Mouse (Mus musculus) inflammation-experienced regulatory T-cells, adult 6 months (primary cell): Measurements from ENCODE around the gene Lama2. TPM values are rescaled to one million over a fixed set of nuclear protein-coding genes. Genes with fewer than 3 reads are reported as not detected.

Experiments used
- ATAC-seq: one replicate; pipeline ENCODE4 v1.8.0; 2017
- polyA plus RNA-seq, 3 experiments: library from polyadenylated mRNA; unstranded; fragments of 100-300 nt; shearing (Covaris generic); gene quantifications; one replicate each; pipeline ENCODE4 v1.2.1; 2017

Gene Lama2
- polyA plus RNA-seq: under 1 TPM in 1 of 3 experiments, not detected in 2; 0.11 TPM

GRCm38 (mm10) chr10:27619658-27620057 is at the start of gene Lama2:
Gene Lama2, minus strand, starts transcription at chr10:27619758.
- no peak for ATAC-seq

- no peak for ATAC-seq
These were observed 44.8 kb upstream of the Lama2 start for GRCm38 (mm10) chr10:27664391-27664790.

GRCm38 (mm10) chr10:27663396-27663795 is 43.8 kb upstream of the Lama2 start:
- ATAC-seq: no peak

GRCm38 (mm10) chr10:27654164-27654563 is 34.6 kb upstream of the Lama2 start:
- ATAC-seq: no peak

- no peak for ATAC-seq
These were observed 33.3 kb upstream of the Lama2 start for GRCm38 (mm10) chr10:27652694-27653335.

GRCm38 (mm10) chr10:27635721-27636120 is 16.2 kb upstream of the Lama2 start:
- ATAC-seq: no peak

- no peak for ATAC-seq
These were observed 11.4 kb upstream of the Lama2 start for GRCm38 (mm10) chr10:27631002-27631401.

- no peak for ATAC-seq
These were observed 2.3 kb upstream of the Lama2 start for GRCm38 (mm10) chr10:27621697-27622449.

GRCm38 (mm10) chr10:27617522-27618020 is 2.0 kb downstream of the Lama2 start:
- ATAC-seq: no peak

- no peak for ATAC-seq
These were observed 2.7 kb downstream of the Lama2 start for GRCm38 (mm10) chr10:27616641-27617415.

GRCm38 (mm10) chr10:27595675-27596074 is 23.9 kb downstream of the Lama2 start:
- ATAC-seq: no peak

- ATAC-seq: no peak
These were observed 86.3 kb downstream of the Lama2 start for GRCm38 (mm10) chr10:27533217-27533616.

- ATAC-seq: no peak
These were observed 110.6 kb downstream of the Lama2 start for GRCm38 (mm10) chr10:27508847-27509459.

GRCm38 (mm10) chr10:27500863-27501262 is 118.7 kb downstream of the Lama2 start:
- no peak for ATAC-seq

GRCm38 (mm10) chr10:27488452-27488851 is 131.1 kb downstream of the Lama2 start:
- no peak for ATAC-seq

GRCm38 (mm10) chr10:27484041-27484440 is 135.5 kb downstream of the Lama2 start:
- no peak for ATAC-seq

- no peak for ATAC-seq
These were observed 144.0 kb downstream of the Lama2 start for GRCm38 (mm10) chr10:27475540-27475939.

- no peak for ATAC-seq
These were observed 151.3 kb downstream of the Lama2 start for GRCm38 (mm10) chr10:27468274-27468673.

GRCm38 (mm10) chr10:27413583-27414465 is 205.7 kb downstream of the Lama2 start:
- ATAC-seq: no peak

- ATAC-seq: no peak
These were observed 228.8 kb downstream of the Lama2 start for GRCm38 (mm10) chr10:27390753-27391152.

- no peak for ATAC-seq
These were observed 232.0 kb downstream of the Lama2 start for GRCm38 (mm10) chr10:27387531-27387930.

GRCm38 (mm10) chr10:27384636-27385035 is 234.9 kb downstream of the Lama2 start:
- ATAC-seq: no peak
